Mouse (Mus musculus): ENCODE data around the gene Trpv2. TPM values are rescaled to one million over a fixed set of nuclear protein-coding genes. Genes with fewer than 3 reads are reported as not detected.

Trpv2 gene
- polyA plus RNA-seq, 1 experiment: not detected

DNA sequence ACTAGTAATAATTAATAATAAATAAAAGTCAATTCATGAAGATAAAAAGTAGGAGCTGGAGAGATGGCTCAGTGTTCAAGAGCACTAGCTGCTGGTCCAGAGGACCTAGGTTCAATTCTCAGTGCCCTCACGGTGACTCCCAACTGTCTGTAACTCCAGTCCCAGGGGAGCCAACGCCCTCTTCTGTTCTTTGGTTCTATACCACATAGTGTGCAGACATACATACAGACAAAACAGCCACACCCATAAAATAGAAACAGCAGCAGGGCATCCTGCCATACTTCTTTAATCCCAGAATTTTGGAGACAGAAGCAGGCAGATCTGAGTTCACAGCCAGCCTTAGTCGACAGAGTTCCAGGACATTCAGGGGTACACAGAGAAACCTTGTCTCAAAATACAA is 30.3 kb upstream of the Trpv2 start:
- no peak overlapping the region for H3K27ac ChIP-seq (ENCODE audit: insufficient read depth, low read depth, low read length)
- H3K4me1 ChIP-seq (ENCODE audit: control insufficient read depth, insufficient read depth, low read length): peaks cover 2% of the 10 kb centered on the region; the same call in 1 of the 2 replicates
- WGBS: 87% methylated on average over 3 of the region's 3 CpGs
- no peak overlapping the region for H3K4me3 ChIP-seq (ENCODE audit: insufficient read depth, low read depth, low read length)
- TF ChIP-seq POLR2A (IDR thresholded peaks at IDR 0.05; ENCODE audit: insufficient read depth, low read depth, low read length) (no peak), CTCF (IDR thresholded peaks at IDR 0.05; ENCODE audit: insufficient read depth, low read depth, low read length) (no peak)

DNA sequence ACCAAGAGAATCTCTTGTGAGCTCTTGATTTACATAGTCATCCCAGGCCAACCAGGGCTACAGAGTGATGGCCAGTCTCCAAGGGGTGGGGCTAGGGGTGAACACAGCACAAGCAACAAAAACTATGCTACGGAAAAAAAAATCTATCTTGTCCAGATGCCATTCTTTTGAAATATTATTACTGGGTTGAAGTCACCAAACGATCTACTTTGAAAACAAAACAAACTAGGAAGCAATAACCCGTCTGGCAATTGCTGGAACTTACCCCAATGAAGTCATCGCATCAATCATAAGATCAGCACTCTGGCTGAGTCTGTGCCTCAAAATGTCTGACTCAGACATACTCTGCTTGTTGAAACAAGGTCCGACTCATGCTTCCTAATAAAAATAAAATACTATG is 24.5 kb upstream of the Trpv2 start:
- H3K4me1 ChIP-seq (ENCODE audit: control insufficient read depth, insufficient read depth, low read length): no peaks in the 10 kb centered on the region; the same call in 1 of the 2 replicates
- TF ChIP-seq POLR2A (IDR thresholded peaks at IDR 0.05; ENCODE audit: insufficient read depth, low read depth, low read length) (no peak), CTCF (IDR thresholded peaks at IDR 0.05; ENCODE audit: insufficient read depth, low read depth, low read length) (no peak)
- no peak overlapping the region for H3K4me3 ChIP-seq (ENCODE audit: insufficient read depth, low read depth, low read length)
- H3K27ac ChIP-seq (ENCODE audit: insufficient read depth, low read depth, low read length): no peak overlapping the region
- WGBS: 2% methylated on average over 5 of the region's 5 CpGs

DNA sequence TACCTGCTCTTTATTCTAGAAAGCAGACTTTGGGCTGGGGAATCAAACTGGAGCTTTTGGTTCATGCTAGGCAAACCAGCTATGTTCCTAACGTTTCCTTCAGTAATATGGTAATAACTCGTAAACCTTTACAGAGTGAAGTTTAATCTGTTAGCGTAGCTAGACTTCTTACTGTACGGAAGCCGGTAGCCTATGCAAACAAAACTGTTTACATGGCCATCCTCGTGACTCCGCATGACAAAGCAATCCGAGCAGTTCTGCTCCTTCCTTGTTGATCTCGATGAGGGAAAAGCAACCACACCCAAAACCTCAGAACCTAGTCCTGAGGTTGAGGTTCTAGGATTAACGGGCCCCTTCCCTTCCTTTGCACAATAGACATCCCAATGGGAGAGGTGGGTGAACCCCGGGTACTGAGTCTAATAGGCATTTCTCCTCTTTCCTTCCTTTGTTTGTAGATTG is 24.0 kb upstream of the Trpv2 start:
- Histone ChIP-seq H3K27ac (ENCODE audit: insufficient read depth, low read depth, low read length) (peak overlapping the region; percentile 100), H3K4me3 (ENCODE audit: insufficient read depth, low read depth, low read length) (peak overlapping the region; percentile 85), H3K4me1 (ENCODE audit: control insufficient read depth, insufficient read depth, low read length) (no peaks in the 10 kb centered on the region; the same call in 1 of the 2 replicates)
- 1% methylated on average over 11 of the region's 11 CpGs for WGBS
- TF ChIP-seq POLR2A (IDR thresholded peaks at IDR 0.05; ENCODE audit: insufficient read depth, low read depth, low read length) (no peak), CTCF (IDR thresholded peaks at IDR 0.05; ENCODE audit: insufficient read depth, low read depth, low read length) (no peak)

DNA sequence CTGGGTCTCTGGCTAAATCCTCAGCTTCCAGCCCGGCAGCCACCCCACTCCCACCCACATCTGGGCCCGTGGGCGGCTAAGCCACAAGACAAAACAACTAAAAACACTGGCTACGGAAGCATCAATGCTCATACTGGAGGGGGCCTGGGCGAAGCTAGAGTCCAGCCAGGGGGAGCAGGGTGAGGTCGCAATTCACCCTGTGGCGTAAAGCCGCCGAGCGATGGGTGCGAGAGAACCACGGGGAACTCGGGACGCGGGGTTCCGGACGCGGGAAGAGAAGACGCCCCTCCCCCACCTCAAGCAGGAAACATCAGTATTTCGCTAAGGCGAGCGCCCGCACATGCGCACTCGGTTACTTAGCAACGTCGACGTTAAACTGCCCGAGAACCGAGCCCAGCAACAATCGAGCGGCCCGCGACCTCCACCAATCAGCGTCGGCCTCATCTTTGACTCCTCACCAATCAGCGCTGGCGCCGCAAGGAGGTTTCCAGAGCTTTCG is 23.5 kb upstream of the Trpv2 start, which contains the start of gene Ubb:
TSS of gene Ubb (plus strand) at position 445 of the 499 bp plus-strand sequence.
- no peaks in the 10 kb centered on the region; the same call in 1 of the 2 replicates for H3K4me1 ChIP-seq (ENCODE audit: control insufficient read depth, insufficient read depth, low read length)
- TF ChIP-seq CTCF (IDR thresholded peaks at IDR 0.05; ENCODE audit: insufficient read depth, low read depth, low read length) (no peak), POLR2A (IDR thresholded peaks at IDR 0.05; ENCODE audit: insufficient read depth, low read depth, low read length) (peak; percentile 90; the same call in 1 of the 2 replicates)
- peak within 1 kb of the TSS; percentile 100 for H3K27ac ChIP-seq (ENCODE audit: insufficient read depth, low read depth, low read length)
- peak within 1 kb of the TSS; percentile 85 for H3K4me3 ChIP-seq (ENCODE audit: insufficient read depth, low read depth, low read length)
- under 1% methylated on average over 40 of the region's 40 CpGs for WGBS

DNA sequence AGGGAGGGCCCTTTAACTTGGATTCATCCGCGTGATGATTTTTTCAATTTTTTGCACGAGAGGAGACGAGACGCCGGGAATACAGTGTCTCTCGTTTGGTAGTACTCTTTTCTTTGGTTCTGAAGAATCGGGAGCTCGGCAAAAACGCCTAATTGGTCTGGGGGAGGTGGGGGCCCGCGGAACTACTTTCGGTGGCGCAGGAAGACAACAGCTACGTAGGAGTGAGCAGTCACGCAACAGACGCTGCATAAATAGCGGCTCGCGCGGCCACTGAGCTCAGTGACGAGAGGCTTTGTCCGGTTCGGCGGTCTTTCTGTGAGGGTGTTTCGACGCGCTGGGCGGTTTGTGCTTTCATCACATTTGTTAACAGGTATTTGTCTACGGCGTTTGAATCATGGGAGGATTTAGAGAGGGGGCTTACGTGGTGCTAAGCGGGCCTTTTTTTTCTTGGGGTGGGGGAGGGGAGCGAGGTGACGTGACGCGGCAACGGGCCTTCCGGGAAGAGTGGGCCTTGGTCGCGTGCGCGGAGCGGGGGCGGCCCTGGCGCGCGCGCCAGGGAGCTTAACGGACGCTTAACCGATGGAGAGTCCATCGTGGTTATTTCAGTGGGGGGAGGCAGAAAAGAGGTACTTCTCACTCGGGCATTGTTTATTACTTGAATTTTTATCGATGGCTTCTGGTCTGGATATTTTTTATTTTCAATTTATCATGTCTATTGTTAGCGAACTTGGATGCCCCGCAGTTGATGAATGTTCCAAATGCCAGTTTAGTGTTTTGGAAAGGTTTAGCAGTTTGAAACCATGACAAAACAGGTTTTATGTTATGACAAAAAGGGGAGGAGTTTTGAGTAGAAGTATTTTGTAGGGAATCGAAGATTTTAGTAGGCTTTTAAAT is 22.8 kb upstream of the Trpv2 start:
- Histone ChIP-seq H3K27ac (ENCODE audit: insufficient read depth, low read depth, low read length) (peak overlapping the region; percentile 100), H3K4me3 (ENCODE audit: insufficient read depth, low read depth, low read length) (peak overlapping the region; percentile 54), H3K4me1 (ENCODE audit: control insufficient read depth, insufficient read depth, low read length) (no peaks in the 10 kb centered on the region; the same call in 1 of the 2 replicates)
- WGBS: under 1% methylated on average over 58 of the region's 58 CpGs
- TF ChIP-seq POLR2A (IDR thresholded peaks at IDR 0.05; ENCODE audit: insufficient read depth, low read depth, low read length) (peak; percentile 99), CTCF (IDR thresholded peaks at IDR 0.05; ENCODE audit: insufficient read depth, low read depth, low read length) (no peak)

DNA sequence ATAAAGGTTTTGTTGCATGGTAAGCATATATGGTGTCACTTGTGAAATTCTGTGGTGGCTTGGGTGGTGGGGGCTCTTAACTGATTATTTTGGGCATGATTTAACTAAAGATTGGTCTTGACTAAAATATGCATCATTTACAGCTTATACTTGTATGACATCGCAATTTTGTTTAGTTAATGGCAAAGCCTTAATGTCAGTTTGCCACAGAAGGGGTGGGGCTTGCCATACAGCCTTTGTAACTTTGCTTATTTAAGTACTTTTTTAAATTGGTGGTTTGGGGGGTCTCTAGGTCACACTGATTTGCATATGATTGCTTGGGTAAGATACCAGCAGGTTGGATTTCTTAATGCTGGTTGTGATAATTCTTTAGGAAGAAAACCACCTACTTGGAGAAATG is 21.1 kb upstream of the Trpv2 start:
- Histone ChIP-seq H3K27ac (ENCODE audit: insufficient read depth, low read depth, low read length) (no peak overlapping the region), H3K4me3 (ENCODE audit: insufficient read depth, low read depth, low read length) (no peak overlapping the region), H3K4me1 (ENCODE audit: control insufficient read depth, insufficient read depth, low read length) (no peaks in the 10 kb centered on the region; the same call in 1 of the 2 replicates)
- TF ChIP-seq CTCF (IDR thresholded peaks at IDR 0.05; ENCODE audit: insufficient read depth, low read depth, low read length) (no peak), POLR2A (IDR thresholded peaks at IDR 0.05; ENCODE audit: insufficient read depth, low read depth, low read length) (no peak)
- WGBS: 5% methylated on average over 1 of the region's 1 CpGs

DNA sequence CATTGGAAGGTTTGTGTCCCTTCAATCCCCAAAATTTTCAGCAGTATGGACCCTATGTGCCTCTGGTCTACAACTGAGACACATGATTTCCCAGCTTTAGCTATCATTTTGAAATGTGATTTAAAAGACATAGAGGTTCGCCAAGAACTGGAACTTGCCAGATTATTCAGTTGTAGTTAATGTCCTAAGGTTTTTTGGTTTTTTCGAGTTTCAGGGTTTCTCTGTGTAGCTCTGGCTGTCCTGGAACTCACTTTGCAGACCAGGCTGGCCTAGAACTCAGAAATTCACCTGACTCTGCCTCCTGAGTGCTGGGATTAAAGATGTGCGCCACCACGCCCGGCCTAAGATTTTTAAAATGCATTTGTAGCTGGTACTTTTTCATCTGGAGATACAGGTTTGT is 20.7 kb upstream of the Trpv2 start:
- H3K27ac ChIP-seq (ENCODE audit: insufficient read depth, low read depth, low read length): no peak overlapping the region
- TF ChIP-seq POLR2A (IDR thresholded peaks at IDR 0.05; ENCODE audit: insufficient read depth, low read depth, low read length) (no peak), CTCF (IDR thresholded peaks at IDR 0.05; ENCODE audit: insufficient read depth, low read depth, low read length) (no peak)
- H3K4me3 ChIP-seq (ENCODE audit: insufficient read depth, low read depth, low read length): peak overlapping the region; percentile 17; the same call in 1 of the 2 replicates
- H3K4me1 ChIP-seq (ENCODE audit: control insufficient read depth, insufficient read depth, low read length): no peaks in the 10 kb centered on the region; the same call in 1 of the 2 replicates
- WGBS: 61% methylated on average over 5 of the region's 5 CpGs

DNA sequence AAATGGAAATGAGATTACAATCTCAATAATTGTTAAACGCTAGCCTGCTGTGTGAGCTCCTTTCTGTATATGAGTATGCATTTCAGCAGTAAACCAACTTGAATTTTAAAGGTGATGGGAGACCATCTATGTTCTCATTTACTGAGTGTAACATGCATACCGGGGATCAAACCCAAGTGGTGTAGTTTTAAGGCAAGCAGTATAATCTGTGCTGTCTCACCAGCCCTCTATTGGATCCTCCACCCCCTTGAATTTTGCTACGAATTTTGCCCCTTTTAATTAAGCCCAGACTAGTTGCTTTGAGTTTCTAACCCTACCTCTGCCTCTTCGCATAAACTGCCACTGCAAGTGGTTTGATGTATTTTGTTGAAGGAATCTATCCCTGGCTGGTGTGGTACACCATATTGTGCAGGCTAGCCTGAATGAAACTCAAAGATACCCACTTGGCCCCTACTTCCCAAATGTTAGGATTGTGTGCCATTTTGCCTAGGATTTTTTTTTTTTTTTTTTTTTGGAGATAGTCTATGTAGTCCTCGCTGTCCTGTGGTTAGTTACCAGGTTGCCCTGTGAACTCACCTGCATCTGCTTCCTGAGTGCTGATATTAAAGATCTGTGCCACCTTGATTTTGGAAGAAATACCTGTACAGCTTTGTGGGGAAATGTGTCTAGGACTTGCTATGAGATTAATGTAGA is 20.0 kb upstream of the Trpv2 start:
- H3K27ac ChIP-seq (ENCODE audit: insufficient read depth, low read depth, low read length): no peak overlapping the region
- H3K4me1 ChIP-seq (ENCODE audit: control insufficient read depth, insufficient read depth, low read length): no peaks in the 10 kb centered on the region; the same call in 1 of the 2 replicates
- WGBS: 39% methylated on average over 5 of the region's 5 CpGs
- no peak overlapping the region for H3K4me3 ChIP-seq (ENCODE audit: insufficient read depth, low read depth, low read length)
- TF ChIP-seq CTCF (IDR thresholded peaks at IDR 0.05; ENCODE audit: insufficient read depth, low read depth, low read length): no peak
- TF ChIP-seq POLR2A (IDR thresholded peaks at IDR 0.05; ENCODE audit: insufficient read depth, low read depth, low read length): no peak
